In the genomic region with DNA sequence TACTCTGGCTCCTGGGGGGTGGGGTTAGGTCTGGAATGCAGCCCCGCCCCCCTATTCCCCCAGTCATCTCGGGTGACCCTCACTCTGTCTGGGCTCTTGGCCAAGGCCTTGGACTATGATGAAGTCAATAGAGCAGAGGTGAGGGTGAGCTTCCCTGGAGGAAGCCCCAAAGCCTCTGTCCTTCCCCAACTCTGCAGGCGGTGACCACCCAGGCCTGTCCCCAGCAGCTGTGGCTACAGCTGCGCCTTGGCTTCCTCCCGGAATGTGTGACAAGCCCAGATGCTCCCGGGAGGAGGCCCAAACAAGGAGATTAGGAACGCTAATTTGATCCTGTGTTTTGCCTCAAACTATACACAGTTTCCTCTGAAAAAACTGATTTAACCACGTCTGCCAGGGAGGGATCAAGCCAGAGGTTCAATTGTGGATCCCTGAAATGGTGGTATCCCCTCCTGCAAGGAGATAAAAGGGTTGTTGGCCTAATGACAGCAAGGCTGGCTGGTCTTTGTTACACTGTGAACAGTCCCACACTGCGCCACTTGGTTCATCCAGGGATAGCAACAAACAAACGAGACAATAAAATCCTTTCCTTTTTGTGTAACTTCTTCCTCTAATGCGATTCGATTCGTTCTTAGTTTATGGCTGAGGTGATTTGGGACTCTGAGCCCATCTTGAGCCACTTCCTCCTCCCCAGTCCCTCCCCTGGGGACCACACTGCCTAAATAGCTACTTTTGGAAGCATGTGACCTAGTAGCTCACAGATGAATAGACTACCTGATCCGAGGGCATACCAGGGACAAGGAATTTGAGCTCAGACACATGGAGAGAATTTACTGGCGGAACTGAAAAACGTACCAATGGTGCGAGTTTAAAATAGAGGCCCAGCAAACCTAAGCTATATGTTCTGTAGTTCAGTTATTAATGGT, we compare ENCODE assay signal across 8 mouse cellular contexts. TPM values are rescaled to one million over a fixed set of nuclear protein-coding genes. Genes with fewer than 3 reads are reported as not detected.
A peak's percentile ranks its signal among the peaks of the same experiment; 100 is the strongest.
DNase-seq lines count a peak whose midpoint lies in the region; ATAC-seq and TF ChIP-seq lines count a peak whose summit lies in the region.

No protein-coding gene starts in this region.

- peaks cover 15% of the 10 kb centered on the region for H3K4me1 ChIP-seq in heart, adult 2 months (ENCODE audit: control insufficient read depth, insufficient read depth, low read length)
- peaks cover 2% of the 10 kb centered on the region; the same call in 1 of the 2 replicates for H3K4me1 ChIP-seq in kidney, embryonic 14.5 days (ENCODE audit: control insufficient read depth, insufficient read depth, low read length)
- peaks cover 21% of the 10 kb centered on the region for H3K4me1 ChIP-seq in midbrain, embryonic 13.5 days (replicated peaks)

- TF ChIP-seq EP300 in heart, adult 2 months (IDR thresholded peaks at IDR 0.05; ENCODE audit: insufficient read depth, low read depth, low read length): no peak

- ATAC-seq in kidney, embryonic 14.5 days (ENCODE audit: low FRiP score, low TSS enrichment): peak; percentile 72
- peak; percentile 60 for ATAC-seq in midbrain, embryonic 13.5 days

- intact Hi-C loops in heart, adult 2 months (cut with DNase I): no loop called here

- peak overlapping the region; percentile 31; the same call in 1 of the 2 replicates for H3K27ac ChIP-seq in heart, adult 2 months
- H3K27ac ChIP-seq in kidney, embryonic 14.5 days (ENCODE audit: low read depth, low read length): peak overlapping the region; percentile 61; the same call in 1 of the 2 replicates
- H3K27ac ChIP-seq in midbrain, embryonic 13.5 days: peak overlapping the region; percentile 26; the same call in 1 of the 2 replicates

- no peak overlapping the region for H3K9ac ChIP-seq in heart, adult 2 months (ENCODE audit: low read depth, low read length)
- H3K9ac ChIP-seq in kidney, embryonic 14.5 days (ENCODE audit: low read depth, low read length): no peak overlapping the region
- 0 out of 2 replicates have a peak overlapping the region, but pooled peaks have one; percentile 10 for H3K9ac ChIP-seq in midbrain, embryonic 13.5 days (replicated peaks)

- TF ChIP-seq POLR2A in heart, adult 2 months (IDR thresholded peaks at IDR 0.05; ENCODE audit: insufficient read depth, low read depth, low read length): no peak

- no peak overlapping the region for H3K4me2 ChIP-seq in kidney, embryonic 14.5 days (replicated peaks; ENCODE audit: low read depth, low read length)
- no peak overlapping the region for H3K4me2 ChIP-seq in midbrain, embryonic 13.5 days (replicated peaks)

- no peaks in the 10 kb centered on the region for H3K9me3 ChIP-seq in kidney, embryonic 14.5 days (ENCODE audit: control insufficient read depth, low read length)
- H3K9me3 ChIP-seq in midbrain, embryonic 13.5 days: no peaks in the 10 kb centered on the region

- TF ChIP-seq CTCF in heart, adult 2 months (IDR thresholded peaks at IDR 0.05): 0 out of 2 replicates have a peak, but pooled peaks have one; percentile 2

- DNase-seq in R1 (ENCODE audit: low read depth, low spot score): peak; percentile 32
- DNase-seq in embryo, embryonic 10 days (ENCODE audit: low spot score): peak; percentile 59
- peak; percentile 64 to 67 for DNase-seq in heart, adult 2 months
- no peak for DNase-seq in spleen, adult 12 weeks (ENCODE audit: low spot score)
- DNase-seq in cerebellum, adult 11-12 months: no peak
- DNase-seq in urinary bladder, postnatal 14 days (ENCODE audit: low spot score): no peak

- H3K4me3 ChIP-seq in heart, adult 2 months: no peak overlapping the region
- no peak overlapping the region for H3K4me3 ChIP-seq in kidney, embryonic 14.5 days (ENCODE audit: low read length)
- no peak overlapping the region for H3K4me3 ChIP-seq in midbrain, embryonic 13.5 days (replicated peaks)

- no peaks in the 10 kb centered on the region for H3K79me2 ChIP-seq in heart, adult 2 months (replicated peaks; ENCODE audit: control insufficient read depth, insufficient read depth, low read length)

- no peaks in the 10 kb centered on the region for H3K27me3 ChIP-seq in heart, adult 2 months (ENCODE audit: control insufficient read depth, insufficient read depth, low read length)
- H3K27me3 ChIP-seq in kidney, embryonic 14.5 days (ENCODE audit: control insufficient read depth, insufficient read depth, low read length): no peaks in the 10 kb centered on the region
- peaks cover 49% of the 10 kb centered on the region for H3K27me3 ChIP-seq in midbrain, embryonic 13.5 days

- no peaks in the 10 kb centered on the region for H3K36me3 ChIP-seq in heart, adult 2 months (ENCODE audit: control insufficient read depth, insufficient read depth, low read length)
- 0 out of 2 replicates have a peak, but pooled peaks cover 2% of the 10 kb centered on the region for H3K36me3 ChIP-seq in kidney, embryonic 14.5 days (ENCODE audit: control insufficient read depth, insufficient read depth, low read length)
- H3K36me3 ChIP-seq in midbrain, embryonic 13.5 days: no peaks in the 10 kb centered on the region

- 31% methylated on average over 17 of the region's 17 CpGs for WGBS in heart, adult 2 months
- 30% methylated on average over 17 of the region's 17 CpGs for WGBS in kidney, embryonic 14.5 days
- WGBS in midbrain, embryonic 13.5 days: 11% methylated on average over 17 of the region's 17 CpGs

RNA-seq across cellular contexts. Expression of gene Ccin, which starts 4.5 kb away (rescaled TPM):
- not detected for total RNA-seq in heart, adult 2 months (2021)
- polyA plus RNA-seq in heart, adult 2 months (2012; rRNA removed): 0.15 and 0.16 TPM in 2 replicates
- not detected in 2 replicates for polyA plus RNA-seq in kidney, embryonic 14.5 days (2014; fragmentation: Nextera tagmentation; extraction: Ambion mirVana)
- not detected in 2 replicates for polyA plus RNA-seq in midbrain, embryonic 13.5 days (2015; fragmentation: Nextera tagmentation; extraction: Ambion mirVana)

RNA-seq across cellular contexts. Expression of gene Glipr2, which starts 21.6 kb away (rescaled TPM):
- 1 to 10 TPM; 2.1 to 5.3 TPM for total RNA-seq in heart, adult 2 months (2021)
- polyA plus RNA-seq in heart, adult 2 months (2012; rRNA removed): 5.2 and 6.9 TPM in 2 replicates
- 51.4 and 63.6 TPM in 2 replicates for polyA plus RNA-seq in kidney, embryonic 14.5 days (2014; fragmentation: Nextera tagmentation; extraction: Ambion mirVana)
- 33.7 and 35.3 TPM in 2 replicates for polyA plus RNA-seq in midbrain, embryonic 13.5 days (2015; fragmentation: Nextera tagmentation; extraction: Ambion mirVana)

RNA-seq across cellular contexts. Expression of gene Clta, which starts 25.5 kb away (rescaled TPM):
- 10 to 100 TPM; 75.8 to 78.6 TPM for total RNA-seq in heart, adult 2 months (2021)
- 64.6 and 68.4 TPM in 2 replicates for polyA plus RNA-seq in heart, adult 2 months (2012; rRNA removed)
- polyA plus RNA-seq in kidney, embryonic 14.5 days (2014; fragmentation: Nextera tagmentation; extraction: Ambion mirVana): 242 and 272 TPM in 2 replicates
- 275 TPM in 2 replicates for polyA plus RNA-seq in midbrain, embryonic 13.5 days (2015; fragmentation: Nextera tagmentation; extraction: Ambion mirVana)

Comparison
In these comparisons a context has a peak if more than half of its experiments do, and no peak if none do; other contexts are left out.
1. DNase-seq: peak in R1 (single experiment), embryo, embryonic 10 days (single experiment) and heart, adult 2 months (2 of 2); none in spleen, adult 12 weeks (single experiment), cerebellum, adult 11-12 months (single experiment) and urinary bladder, postnatal 14 days (single experiment).
2. Peak in every context shown above with its lines, with median percentiles within 50 percentile points of each other: H3K27ac ChIP-seq.